Mouse (Mus musculus): ENCODE data around the gene Gcdh. TPM values are rescaled to one million over a fixed set of nuclear protein-coding genes. Genes with fewer than 3 reads are reported as not detected.
A peak's percentile ranks its signal among the peaks of the same experiment; 100 is the strongest.

Gcdh gene
- polyA plus RNA-seq, 1 experiment from 2014 or later, result 33.2 TPM

DNA sequence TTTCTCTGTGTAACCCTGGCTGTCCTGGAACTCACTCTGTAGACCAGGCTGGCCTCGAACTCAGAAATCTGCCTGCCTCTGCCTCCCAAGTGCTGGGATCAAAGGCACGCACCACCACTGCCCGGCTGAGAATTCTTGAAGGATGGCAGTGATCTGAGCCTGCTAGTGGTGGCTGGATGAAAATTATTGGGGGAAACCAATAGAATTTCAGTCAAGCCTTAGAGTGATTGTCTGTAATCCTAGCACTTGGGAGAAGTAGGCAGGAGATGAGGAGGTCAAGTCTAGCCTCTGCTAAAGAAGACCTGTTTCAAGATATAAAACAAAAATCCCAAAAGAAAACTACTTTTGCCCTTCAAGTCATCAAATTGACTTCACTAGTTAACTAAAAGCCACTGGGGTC, 37.3 kb downstream of the Gcdh start:
- no peaks in the 10 kb centered on the region for H3K9me3 ChIP-seq (replicated peaks)
- peak overlapping the region; percentile 93 for H3K4me3 ChIP-seq
- H3K4me1 ChIP-seq, result peaks cover 15% of the 10 kb centered on the region
- peak; percentile 44; the same call in 1 of the 2 replicates for ATAC-seq
- 93% methylated on average over 3 of the region's 3 CpGs for WGBS
- H3K27me3 ChIP-seq, result no peaks in the 10 kb centered on the region
- H3K4me2 ChIP-seq, result peak overlapping the region; percentile 95
- no peak overlapping the region for H3K9ac ChIP-seq
- peaks cover 25% of the 10 kb centered on the region for H3K36me3 ChIP-seq (ENCODE audit: poor library complexity, severe bottlenecking)
- H3K27ac ChIP-seq, result no peak overlapping the region

DNA sequence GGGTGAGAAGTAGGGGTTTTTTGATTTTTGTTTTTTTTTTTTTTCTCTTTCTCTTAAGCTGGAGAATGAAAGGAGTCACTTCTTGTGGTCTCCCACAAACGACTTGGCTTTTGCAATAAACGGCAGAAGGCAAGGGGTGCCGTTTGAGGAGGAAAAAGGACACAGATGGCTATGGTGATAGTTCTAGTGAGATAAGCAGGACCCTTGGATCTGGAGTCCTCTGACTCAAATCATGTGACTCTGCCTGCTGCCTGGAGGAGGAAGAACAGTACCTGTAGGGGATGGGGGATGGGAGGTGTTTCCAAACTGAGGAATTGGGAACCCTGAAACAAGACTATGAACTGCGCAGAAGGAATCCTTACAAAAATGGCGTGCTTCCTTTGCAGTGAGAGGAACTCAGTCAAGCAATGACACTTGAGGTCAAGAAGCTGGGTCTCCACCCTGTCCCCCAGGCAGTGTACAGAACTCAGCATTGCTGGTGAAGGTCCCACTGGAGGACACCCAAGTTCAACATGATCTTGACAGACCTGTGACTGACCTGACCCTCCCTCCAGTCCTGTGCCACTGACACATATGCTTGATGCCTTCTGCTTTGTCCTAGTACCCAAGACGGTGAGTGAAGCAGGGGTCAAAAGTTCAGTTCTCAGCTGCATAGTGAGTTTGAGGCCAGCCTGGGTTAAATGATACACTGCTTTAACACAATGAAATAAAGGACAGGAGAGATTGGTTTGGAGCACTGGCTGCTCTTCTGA, 45.9 kb downstream of the Gcdh start:
- H3K4me2 ChIP-seq, result peak overlapping the region; percentile 67
- no peak overlapping the region; the same call in 1 of the 2 replicates for H3K27ac ChIP-seq
- no peaks in the 10 kb centered on the region for H3K27me3 ChIP-seq
- peaks cover 40% of the 10 kb centered on the region for H3K4me1 ChIP-seq
- H3K4me3 ChIP-seq, result peak overlapping the region; percentile 50
- H3K36me3 ChIP-seq (ENCODE audit: poor library complexity, severe bottlenecking), result peaks cover 24% of the 10 kb centered on the region
- H3K9ac ChIP-seq, result peak overlapping the region; percentile 70; the same call in 1 of the 2 replicates
- WGBS, result 54% methylated on average over 6 of the region's 6 CpGs
- no peaks in the 10 kb centered on the region for H3K9me3 ChIP-seq (replicated peaks)
- ATAC-seq, result no peak

DNA sequence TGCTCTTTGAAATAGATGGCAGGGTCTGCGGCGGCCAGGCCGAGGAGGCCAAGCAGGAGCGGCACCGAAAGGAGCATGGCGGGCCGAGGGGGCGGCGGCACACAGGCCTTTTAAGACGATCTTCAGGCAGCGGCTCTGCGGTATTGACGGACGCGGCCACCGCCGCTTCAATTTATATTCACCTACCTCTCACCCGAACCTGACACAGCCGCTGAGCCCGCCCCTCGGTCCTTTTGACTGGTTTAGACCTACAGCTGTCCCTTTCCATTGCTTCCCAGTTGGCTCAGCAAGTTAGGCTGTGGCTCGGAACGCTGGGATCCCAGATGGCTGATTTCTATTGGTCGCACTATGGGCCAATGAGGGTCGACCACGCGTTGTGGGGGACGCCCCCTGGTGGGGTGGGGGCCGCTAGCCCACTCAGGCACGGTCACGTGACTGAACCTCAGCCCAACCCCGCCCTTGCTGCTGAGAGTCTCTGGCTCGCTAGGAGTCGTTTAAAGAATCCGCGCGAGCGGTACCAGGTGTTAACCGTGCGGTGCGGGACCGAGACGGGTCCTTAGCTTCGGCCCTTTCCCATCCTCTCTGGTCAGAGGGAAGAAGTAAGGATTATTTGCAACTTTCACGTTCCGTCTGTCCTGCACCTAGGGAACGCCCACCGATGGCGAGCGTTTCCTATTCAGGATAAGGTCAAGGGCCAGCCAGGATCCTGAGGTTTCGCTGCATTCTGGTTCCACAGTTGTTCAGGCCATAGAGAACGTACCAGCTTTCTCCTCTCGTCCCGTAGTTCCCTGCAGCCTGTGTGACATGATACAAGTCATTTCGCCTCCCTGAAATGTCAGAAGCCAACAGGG, 46.8 kb downstream of the Gcdh start, which contains the start of gene Calr:
Gene Calr (minus strand): TSS at position 213 of the 851 bp plus-strand sequence.
- H3K4me1 ChIP-seq, result peaks cover 45% of the 10 kb centered on the region
- H3K36me3 ChIP-seq (ENCODE audit: poor library complexity, severe bottlenecking), result peaks cover 33% of the 10 kb centered on the region
- peak within 1 kb of the TSS; percentile 76 for H3K27ac ChIP-seq
- peak within 1 kb of the TSS; percentile 91 for H3K4me2 ChIP-seq
- ATAC-seq, result peak; percentile 99
- H3K27me3 ChIP-seq, result no peaks in the 10 kb centered on the region
- H3K9ac ChIP-seq, result peak within 1 kb of the TSS; percentile 97
- under 1% methylated on average over 55 of the region's 55 CpGs for WGBS
- no peaks in the 10 kb centered on the region for H3K9me3 ChIP-seq (replicated peaks)
- peak within 1 kb of the TSS; percentile 91 for H3K4me3 ChIP-seq

DNA sequence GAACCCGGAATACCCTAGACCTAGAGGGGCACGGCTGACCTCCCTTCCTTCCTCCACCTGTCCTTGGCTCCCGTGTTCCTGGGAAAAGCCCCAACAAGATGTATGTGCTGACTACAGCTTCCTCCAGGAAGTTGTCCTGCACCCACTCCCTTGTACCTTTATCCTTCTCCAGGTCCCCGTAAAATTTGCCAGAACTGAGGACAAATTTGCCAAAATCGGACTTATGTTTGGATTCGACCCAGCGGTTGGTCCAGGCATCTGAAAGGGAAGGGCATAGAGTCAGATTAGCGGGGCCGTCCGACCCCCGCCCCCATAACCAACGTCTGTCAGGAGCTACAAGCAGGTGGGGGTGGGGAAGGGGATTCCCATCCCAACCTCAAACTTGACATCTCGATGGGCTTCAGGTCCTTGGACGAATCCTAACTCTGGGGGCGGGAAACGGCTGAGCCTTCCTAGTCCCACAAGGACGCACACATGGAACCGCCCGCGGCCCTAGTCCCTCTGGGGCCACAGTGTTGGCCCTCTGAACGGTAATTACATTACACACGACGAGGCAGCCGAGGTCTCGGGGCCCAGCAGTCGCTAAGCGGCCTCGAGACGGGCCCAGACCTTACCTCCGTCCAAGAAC, 47.5 kb downstream of the Gcdh start:
- Histone ChIP-seq H3K4me1 (peaks cover 45% of the 10 kb centered on the region), H3K27me3 (no peaks in the 10 kb centered on the region), H3K36me3 (ENCODE audit: poor library complexity, severe bottlenecking) (peaks cover 40% of the 10 kb centered on the region), H3K27ac (peak overlapping the region; percentile 76), H3K9me3 (replicated peaks) (no peaks in the 10 kb centered on the region), H3K4me3 (peak overlapping the region; percentile 91), H3K4me2 (peak overlapping the region; percentile 91), H3K9ac (peak overlapping the region; percentile 97)
- WGBS, result 1% methylated on average over 30 of the region's 30 CpGs
- no peak for ATAC-seq

DNA sequence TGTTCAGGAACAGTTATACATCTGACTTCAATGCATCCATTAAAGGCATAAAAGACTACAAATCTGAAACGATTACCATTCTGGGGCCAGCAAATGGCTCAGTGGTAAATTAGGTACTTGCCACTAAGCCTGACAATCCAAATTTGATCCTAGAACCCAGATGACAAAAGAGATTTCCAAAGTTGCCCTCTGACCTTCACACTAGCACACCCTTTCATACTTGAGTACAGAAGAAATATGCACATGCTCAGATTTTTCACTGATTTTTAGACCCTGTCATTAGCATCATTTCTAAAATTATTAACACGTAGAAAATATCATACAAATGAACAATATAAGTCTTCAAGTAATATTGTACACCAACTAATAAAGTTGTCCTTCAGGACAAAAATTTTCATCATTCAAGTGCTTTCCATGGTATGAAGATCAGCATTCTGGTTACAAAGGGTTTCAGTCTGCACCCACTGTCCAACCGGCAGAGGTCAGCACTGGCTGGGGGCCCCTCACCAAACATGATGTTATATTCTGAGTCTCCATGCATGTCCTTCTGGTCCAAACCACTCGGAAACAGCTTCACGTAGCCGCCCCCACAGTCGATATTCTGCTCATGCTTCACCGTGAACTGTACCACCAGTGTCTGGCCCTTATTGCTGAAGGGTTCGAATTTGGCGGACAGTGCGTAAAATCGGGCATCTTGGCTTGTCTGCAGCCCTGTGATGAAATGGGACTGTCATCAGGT, 48.2 kb downstream of the Gcdh start:
- ATAC-seq, result no peak
- WGBS, result 16% methylated on average over 12 of the region's 12 CpGs
- H3K4me2 ChIP-seq, result peak overlapping the region; percentile 91
- H3K4me1 ChIP-seq, result peaks cover 45% of the 10 kb centered on the region
- peaks cover 42% of the 10 kb centered on the region for H3K36me3 ChIP-seq (ENCODE audit: poor library complexity, severe bottlenecking)
- H3K9me3 ChIP-seq (replicated peaks), result no peaks in the 10 kb centered on the region
- peak overlapping the region; percentile 33; the same call in 1 of the 2 replicates for H3K27ac ChIP-seq
- peak overlapping the region; percentile 97 for H3K9ac ChIP-seq
- H3K4me3 ChIP-seq, result peak overlapping the region; percentile 91
- no peaks in the 10 kb centered on the region for H3K27me3 ChIP-seq

DNA sequence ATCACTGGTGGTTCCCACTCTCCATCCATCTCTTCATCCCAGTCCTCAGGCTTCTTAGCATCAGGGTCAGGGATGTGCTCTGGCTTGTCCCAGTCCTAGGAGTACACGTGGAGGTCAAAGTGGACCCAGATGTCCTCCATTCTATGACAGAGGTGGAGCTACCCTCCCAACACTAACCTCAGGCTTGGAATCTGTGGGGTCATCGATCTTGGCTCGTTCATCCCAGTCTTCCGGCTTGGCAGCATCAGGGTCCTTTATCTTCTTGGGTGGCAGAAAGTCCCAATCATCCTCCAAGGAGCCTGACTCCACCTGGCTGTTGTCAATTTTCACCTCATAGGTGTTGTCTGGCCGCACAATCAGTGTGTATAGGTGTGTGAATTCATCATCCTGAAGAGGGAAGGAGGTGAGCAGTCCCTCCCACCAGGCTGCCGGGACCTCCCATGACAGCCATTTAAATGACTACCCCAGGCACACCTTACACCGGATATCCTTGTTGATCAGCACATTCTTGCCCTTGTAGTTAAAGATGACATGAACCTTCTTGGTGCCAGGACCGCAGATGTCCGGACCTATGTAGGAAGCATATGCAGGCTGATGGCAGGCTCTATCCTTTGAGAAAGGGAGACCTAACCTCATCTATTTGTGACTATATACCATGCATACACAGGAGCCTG, 49.2 kb downstream of the Gcdh start:
- no peaks in the 10 kb centered on the region for H3K9me3 ChIP-seq (replicated peaks)
- H3K4me1 ChIP-seq, result peaks cover 51% of the 10 kb centered on the region
- H3K27ac ChIP-seq, result no peak overlapping the region
- ATAC-seq, result no peak
- 90% methylated on average over 9 of the region's 9 CpGs for WGBS
- peaks cover 42% of the 10 kb centered on the region for H3K36me3 ChIP-seq (ENCODE audit: poor library complexity, severe bottlenecking)
- peak overlapping the region; percentile 91 for H3K4me2 ChIP-seq
- H3K9ac ChIP-seq, result peak overlapping the region; percentile 97
- H3K27me3 ChIP-seq, result no peaks in the 10 kb centered on the region
- H3K4me3 ChIP-seq, result peak overlapping the region; percentile 91

DNA sequence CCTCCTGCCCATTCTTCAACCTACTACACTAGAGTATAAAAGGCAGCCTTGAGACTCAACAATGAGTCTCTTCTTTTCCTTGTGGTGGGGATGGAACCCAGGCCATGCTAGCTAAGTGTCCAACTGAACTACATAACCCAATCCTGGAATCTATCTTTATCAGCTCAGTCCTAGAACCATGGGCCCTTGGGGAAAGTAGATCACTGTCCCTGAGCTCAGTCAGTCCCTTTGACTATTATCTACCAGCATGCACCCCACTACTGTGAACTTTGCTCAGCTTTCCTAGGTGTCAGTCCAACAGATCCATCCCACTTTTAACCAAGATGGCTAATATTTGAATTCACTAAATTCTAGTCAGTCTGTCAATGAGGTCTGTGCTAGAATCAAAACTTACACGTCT, 52.2 kb downstream of the Gcdh start:
- Histone ChIP-seq H3K9ac (no peak overlapping the region), H3K4me3 (no peak overlapping the region), H3K27ac (no peak overlapping the region), H3K9me3 (replicated peaks) (no peaks in the 10 kb centered on the region), H3K4me2 (no peak overlapping the region), H3K36me3 (ENCODE audit: poor library complexity, severe bottlenecking) (peaks cover 64% of the 10 kb centered on the region), H3K4me1 (peaks cover 54% of the 10 kb centered on the region), H3K27me3 (no peaks in the 10 kb centered on the region)
- WGBS, result 65% methylated on average over 1 of the region's 1 CpGs
- ATAC-seq, result no peak

DNA sequence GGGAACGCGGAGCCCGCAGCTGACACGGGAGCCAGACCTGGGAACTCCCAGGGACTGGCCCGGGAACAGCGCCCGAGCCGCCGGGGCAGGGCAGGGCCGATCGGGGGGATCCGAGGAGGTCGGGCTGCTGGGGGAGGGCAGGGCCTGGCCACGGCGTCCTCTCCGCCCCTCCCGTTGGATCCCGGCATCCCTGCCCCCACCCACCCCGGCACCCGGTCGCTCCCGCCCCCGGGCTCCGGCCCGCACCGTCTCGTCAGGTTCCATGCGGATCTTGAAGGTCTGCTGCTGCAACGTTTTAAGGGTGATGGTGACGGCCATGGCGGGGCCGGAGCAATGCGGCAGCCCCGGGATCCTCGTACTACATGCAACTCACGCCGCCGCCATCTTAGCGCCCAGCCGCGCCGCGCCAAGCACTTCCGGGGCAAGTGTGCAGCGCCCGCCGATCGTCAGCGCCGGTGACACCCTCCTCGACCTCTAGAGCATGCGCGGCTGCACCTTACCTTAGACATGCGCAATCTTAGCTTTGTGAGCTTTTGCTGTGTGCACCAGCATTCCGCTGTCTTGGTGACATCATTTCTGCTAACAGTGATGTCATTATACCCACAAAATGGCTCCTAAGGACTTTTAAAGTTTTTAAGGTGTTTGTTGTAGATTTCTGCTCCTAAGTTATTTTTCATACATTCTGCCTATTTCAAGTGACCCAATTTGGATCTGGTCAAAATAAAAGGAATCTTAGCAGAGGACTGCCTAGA, 53.3 kb downstream of the Gcdh start, which contains the start of gene Rad23a:
Gene Rad23a (minus strand): TSS at position 418 of the 752 bp plus-strand sequence.
- no peaks in the 10 kb centered on the region for H3K27me3 ChIP-seq
- peaks cover 75% of the 10 kb centered on the region for H3K36me3 ChIP-seq (ENCODE audit: poor library complexity, severe bottlenecking)
- H3K27ac ChIP-seq, result peak within 1 kb of the TSS; percentile 86
- H3K4me1 ChIP-seq, result peaks cover 60% of the 10 kb centered on the region
- under 1% methylated on average over 55 of the region's 55 CpGs for WGBS
- H3K9me3 ChIP-seq (replicated peaks), result no peaks in the 10 kb centered on the region
- peak within 1 kb of the TSS; percentile 95 for H3K9ac ChIP-seq
- peak within 1 kb of the TSS; percentile 81 for H3K4me2 ChIP-seq
- H3K4me3 ChIP-seq, result peak within 1 kb of the TSS; percentile 92
- peak; percentile 97 for ATAC-seq

DNA sequence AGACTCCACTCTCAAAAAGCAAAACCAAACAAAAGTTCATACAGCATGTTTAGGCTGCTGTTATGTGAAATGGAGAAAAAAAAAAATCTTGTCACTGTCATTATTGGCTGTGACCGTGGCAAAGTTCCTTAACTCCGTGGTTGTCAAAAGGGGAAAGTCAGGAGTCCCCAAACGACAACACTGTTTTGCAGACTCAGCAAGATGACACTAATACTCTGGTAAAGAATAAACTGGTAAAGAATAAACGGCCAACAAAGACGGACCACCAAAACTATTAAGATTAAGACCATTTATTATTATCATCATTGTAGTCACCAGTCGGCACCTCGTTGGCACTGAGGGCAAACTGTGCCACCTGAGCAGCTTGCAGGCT, 53.9 kb downstream of the Gcdh start:
- Histone ChIP-seq H3K27ac (peak overlapping the region; percentile 86), H3K4me2 (peak overlapping the region; percentile 81), H3K27me3 (no peaks in the 10 kb centered on the region), H3K4me3 (peak overlapping the region; percentile 92), H3K36me3 (ENCODE audit: poor library complexity, severe bottlenecking) (peaks cover 77% of the 10 kb centered on the region), H3K9ac (peak overlapping the region; percentile 95), H3K4me1 (peaks cover 59% of the 10 kb centered on the region), H3K9me3 (replicated peaks) (no peaks in the 10 kb centered on the region)
- no peak for ATAC-seq
- 3% methylated on average over 7 of the region's 7 CpGs for WGBS

DNA sequence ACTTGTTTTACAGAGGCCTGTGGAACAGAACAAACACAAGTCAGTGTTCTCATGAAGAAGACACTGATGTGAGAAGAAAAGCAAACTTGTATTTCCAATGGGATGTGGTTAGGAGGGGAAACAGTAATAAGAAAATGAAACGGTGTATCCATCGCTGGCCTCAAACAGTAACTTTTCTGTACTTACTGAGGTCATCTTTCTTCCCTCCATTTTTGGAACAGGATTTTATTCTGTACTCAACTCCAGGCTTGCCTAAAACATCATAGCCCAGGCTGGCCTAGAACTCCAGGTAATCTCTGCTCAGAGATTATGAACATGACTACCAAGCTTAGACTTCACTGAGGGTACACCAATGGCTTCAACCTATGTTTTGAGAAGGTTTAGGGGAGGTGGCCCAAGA, 54.3 kb downstream of the Gcdh start:
- Histone ChIP-seq H3K36me3 (ENCODE audit: poor library complexity, severe bottlenecking) (peaks cover 77% of the 10 kb centered on the region), H3K27me3 (no peaks in the 10 kb centered on the region), H3K4me1 (peaks cover 59% of the 10 kb centered on the region), H3K9ac (peak overlapping the region; percentile 95), H3K4me2 (peak overlapping the region; percentile 81), H3K4me3 (peak overlapping the region; percentile 92), H3K9me3 (replicated peaks) (no peaks in the 10 kb centered on the region), H3K27ac (no peak overlapping the region)
- WGBS, result 94% methylated on average over 2 of the region's 2 CpGs
- ATAC-seq, result no peak

Measured in forebrain, embryonic 13.5 days (tissue).